Mouse (Mus musculus): ENCODE measurements at regions not wholly inside any gene's neighbourhood (a gene's known extent, or its start where the extent isn't known, plus 50 kb on each side); places are given as distances from the start of the nearest gene placed in this dataset.

- no peak for TF ChIP-seq POLR2A (IDR thresholded peaks at IDR 0.05; ENCODE audit: borderline replicate concordance, insufficient read depth, low read length)
- TF ChIP-seq CTCF (IDR thresholded peaks at IDR 0.05; ENCODE audit: borderline replicate concordance, insufficient read depth, low read depth, low read length): no peak
Observed at GRCm38 (mm10) chr7:34507858-34508257, 114.7 kb upstream of the Lsm14a start.

Measured in cerebellum, adult 2 months (tissue).